27 mouse cellular contexts compared by ENCODE assay signal in genomic region chr8:119970169-119970568, GRCm38 (mm10). TPM values are rescaled to one million over a fixed set of nuclear protein-coding genes. Genes with fewer than 3 reads are reported as not detected.
A peak's percentile ranks its signal among the peaks of the same experiment; 100 is the strongest.
DNase-seq lines count a peak whose midpoint lies in the region; ATAC-seq and TF ChIP-seq lines count a peak whose summit lies in the region.
"Had no signal": no experiment of that assay in that cellular context is flagged by ENCODE, and none has a peak within 500 bp of the region (broad histone marks: within the 10 kb centered on the region; RNA-seq: fewer than 3 reads in every experiment).

No protein-coding gene starts in this region.

- no peaks in the 10 kb centered on the region for H3K9me3 ChIP-seq in heart, postnatal 0 days (replicated peaks; ENCODE audit: control insufficient read depth, low read length)
- peaks cover 90% of the 10 kb centered on the region for H3K9me3 ChIP-seq in megakaryocyte, embryonic 14.5 days
- H3K9me3 ChIP-seq: embryonic facial prominence, embryonic 12.5 days; hindbrain, embryonic 15.5 days; intestine, embryonic 15.5 days; liver, embryonic 15.5 days; lung, embryonic 15.5 days; midbrain, embryonic 12.5 days; neural tube, embryonic 15.5 days had no signal

- ATAC-seq in heart, postnatal 0 days (ENCODE audit: insufficient read depth, low read depth): peak; percentile 48; the same call in 1 of the 2 replicates
- ATAC-seq in megakaryocyte, adult 5-6 weeks (ENCODE audit: poor library complexity, severe bottlenecking): no peak
- ATAC-seq: intestine, embryonic 15.5 days had no signal

- H3K36me3 ChIP-seq in heart, postnatal 0 days (replicated peaks; ENCODE audit: control insufficient read depth, insufficient read depth, low read length): no peaks in the 10 kb centered on the region
- no peaks in the 10 kb centered on the region for H3K36me3 ChIP-seq in megakaryocyte, embryonic 14.5 days (replicated peaks; ENCODE audit: low read length)
- H3K36me3 ChIP-seq: embryonic facial prominence, embryonic 12.5 days; forebrain, embryonic 12.5 days; heart, embryonic 12.5 days; hindbrain, embryonic 15.5 days; intestine, embryonic 15.5 days; limb, embryonic 10.5 days; liver, embryonic 15.5 days; lung, embryonic 15.5 days; midbrain, embryonic 12.5 days; neural tube, embryonic 15.5 days had no signal

- peak; percentile 67 for DNase-seq in adrenal gland, postnatal 14 days
- DNase-seq in adrenal gland, adult 2 months: no peak
- no peak for DNase-seq in heart, postnatal 0 days (ENCODE audit: low spot score)
- no peak for DNase-seq in heart, adult 8-10 months (ENCODE audit: low spot score)
- peak; percentile 21 for DNase-seq in left cerebral cortex, postnatal 4 days
- no peak for DNase-seq in thymus, postnatal 10 days (ENCODE audit: low spot score in 2 of 2)
- DNase-seq: cerebellum, adult 18-20 months; cerebellum, postnatal 14 days; kidney, adult 9 months; kidney, postnatal 14 days; liver; thymus, adult 18-20 months; thymus, postnatal 4 days had no signal

- no peak for TF ChIP-seq CTCF in heart, postnatal 0 days (IDR thresholded peaks at IDR 0.05; ENCODE audit: low read depth)

- intact Hi-C loops in left cerebral cortex, postnatal 4 days (cut with DNase I): no loop called here

- no peak overlapping the region for H3K4me2 ChIP-seq in heart, postnatal 0 days (ENCODE audit: low read depth, low read length)
- H3K4me2 ChIP-seq: embryonic facial prominence, embryonic 12.5 days; forebrain, embryonic 12.5 days; heart, embryonic 12.5 days; hindbrain, embryonic 15.5 days; intestine, embryonic 15.5 days; liver, embryonic 15.5 days; lung, embryonic 15.5 days; midbrain, embryonic 12.5 days; neural tube, embryonic 15.5 days had no signal

- H3K4me1 ChIP-seq in heart, postnatal 0 days (ENCODE audit: control insufficient read depth, insufficient read depth): no peaks in the 10 kb centered on the region
- peaks cover 6% of the 10 kb centered on the region for H3K4me1 ChIP-seq in megakaryocyte, embryonic 14.5 days
- H3K4me1 ChIP-seq: embryonic facial prominence, embryonic 12.5 days; forebrain, embryonic 12.5 days; hindbrain, embryonic 15.5 days; intestine, embryonic 15.5 days; liver, embryonic 15.5 days; lung, embryonic 15.5 days; midbrain, embryonic 12.5 days; neural tube, embryonic 15.5 days had no signal

- no peaks in the 10 kb centered on the region for H3K27me3 ChIP-seq in heart, postnatal 0 days (ENCODE audit: control insufficient read depth, insufficient read depth, low read length)
- peaks cover 79% of the 10 kb centered on the region for H3K27me3 ChIP-seq in megakaryocyte, embryonic 14.5 days (replicated peaks)
- H3K27me3 ChIP-seq: embryonic facial prominence, embryonic 12.5 days; forebrain, embryonic 12.5 days; heart, embryonic 12.5 days; hindbrain, embryonic 15.5 days; intestine, embryonic 15.5 days; liver, embryonic 15.5 days; lung, embryonic 15.5 days; midbrain, embryonic 12.5 days; neural tube, embryonic 15.5 days had no signal

- 60% methylated on average over 9 of the region's 9 CpGs for WGBS in heart, postnatal 0 days

- H3K4me3 ChIP-seq in heart, postnatal 0 days (ENCODE audit: low read depth, low read length): no peak overlapping the region
- H3K4me3 ChIP-seq in megakaryocyte, embryonic 14.5 days (replicated peaks): peak overlapping the region; percentile 40
- H3K4me3 ChIP-seq: embryonic facial prominence, embryonic 12.5 days; forebrain, embryonic 12.5 days; heart, embryonic 12.5 days; hindbrain, embryonic 15.5 days; intestine, embryonic 15.5 days; limb, embryonic 10.5 days; liver, embryonic 15.5 days; lung, embryonic 15.5 days; midbrain, embryonic 12.5 days; neural tube, embryonic 15.5 days had no signal

- no peak overlapping the region for H3K9ac ChIP-seq in heart, postnatal 0 days (replicated peaks; ENCODE audit: low read depth, low read length)
- H3K9ac ChIP-seq: embryonic facial prominence, embryonic 12.5 days; forebrain, embryonic 12.5 days; heart, embryonic 12.5 days; hindbrain, embryonic 15.5 days; intestine, embryonic 15.5 days; liver, embryonic 15.5 days; lung, embryonic 15.5 days; midbrain, embryonic 12.5 days; neural tube, embryonic 15.5 days had no signal

- no peak overlapping the region for H3K27ac ChIP-seq in heart, postnatal 0 days (ENCODE audit: low read depth)
- H3K27ac ChIP-seq: embryonic facial prominence, embryonic 12.5 days; forebrain, embryonic 12.5 days; hindbrain, embryonic 15.5 days; intestine, embryonic 15.5 days; limb, embryonic 10.5 days; liver, embryonic 15.5 days; lung, embryonic 15.5 days; macrophage; midbrain, embryonic 12.5 days; neural tube, embryonic 15.5 days had no signal

- no peak for TF ChIP-seq EP300 in heart, postnatal 0 days (IDR thresholded peaks at IDR 0.05; ENCODE audit: low read depth)

RNA-seq across cellular contexts. Expression of gene Crispld2, which starts 22.1 kb away (rescaled TPM):
- 6.9 and 8.3 TPM in 2 replicates for total RNA-seq in adrenal gland, postnatal 14 days (2021)
- total RNA-seq in adrenal gland, adult 2 months (2021): 10 to 100 TPM; 15.5 to 19.5 TPM
- polyA plus RNA-seq in adrenal gland, adult 2 months (2012; rRNA removed): 17.6 and 20.4 TPM in 2 replicates
- 5.4 and 15.5 TPM in 2 replicates for total RNA-seq in heart, postnatal 0 days (2014; rRNA removed; ENCODE audit: low replicate concordance)
- 2.5 and 2.6 TPM in 2 replicates for polyA plus RNA-seq in heart, postnatal 0 days (2015; fragmentation: Nextera tagmentation; extraction: Ambion mirVana)
- total RNA-seq in heart, adult 8-10 months (2022): 10 to 100 TPM; 20.9 to 28.7 (median 27.4) TPM
- 0.83 TPM in 1 of 2 replicates, not detected in the other for polyA plus RNA-seq in megakaryocyte, embryonic 14.5 days (2012; ENCODE audit: insufficient read depth, low replicate concordance)
- total RNA-seq in megakaryocyte, adult 5-6 weeks (2015): 6.4 and 8.8 TPM in 2 replicates
- total RNA-seq in megakaryocyte, adult 5-6 weeks (2017): 7.8 and 10.5 TPM in 2 replicates
- 1 to 10 TPM; 1.7 to 1.8 TPM for total RNA-seq in left cerebral cortex, postnatal 4 days (2021)

RNA-seq across cellular contexts. Expression of gene Gm20388, which starts 59.5 kb away (rescaled TPM):
- total RNA-seq in adrenal gland, postnatal 14 days (2021): 4.6 and 17.6 TPM in 2 replicates
- 1 to 10 TPM; 5.9 to 9.9 TPM for total RNA-seq in adrenal gland, adult 2 months (2021)
- 43.6 and 50.1 TPM in 2 replicates for polyA plus RNA-seq in adrenal gland, adult 2 months (2012; rRNA removed)
- 17.3 and 29.1 TPM in 2 replicates for total RNA-seq in heart, postnatal 0 days (2014; rRNA removed; ENCODE audit: low replicate concordance)
- not detected in 2 replicates for polyA plus RNA-seq in heart, postnatal 0 days (2015; fragmentation: Nextera tagmentation; extraction: Ambion mirVana)
- total RNA-seq in heart, adult 8-10 months (2022): 1 to 10 TPM in 2 of 4 experiments, not detected in 2; 4.2 to 6.7 TPM
- 111 and 175 TPM in 2 replicates for polyA plus RNA-seq in megakaryocyte, embryonic 14.5 days (2012; ENCODE audit: insufficient read depth, low replicate concordance)
- total RNA-seq in megakaryocyte, adult 5-6 weeks (2015): 7.6 and 12.8 TPM in 2 replicates
- total RNA-seq in megakaryocyte, adult 5-6 weeks (2017): 10.6 and 15.5 TPM in 2 replicates
- total RNA-seq in left cerebral cortex, postnatal 4 days (2021): 10 to 100 TPM in 1 of 2 experiments, 1 to 10 TPM in 1; 6.5 to 12.8 TPM
- total RNA-seq: layer of hippocampus, postnatal 14 days had no signal
- polyA plus RNA-seq: embryonic facial prominence, embryonic 12.5 days; forebrain, embryonic 12.5 days; heart, embryonic 12.5 days; intestine, embryonic 15.5 days; liver, embryonic 15.5 days; midbrain, embryonic 12.5 days; neural tube, embryonic 15.5 days had no signal

Comparison
In these comparisons a context has a peak if more than half of its experiments do, and no peak if none do; other contexts are left out.
1. DNase-seq: peak in adrenal gland, postnatal 14 days (single experiment) and left cerebral cortex, postnatal 4 days (single experiment); none in adrenal gland, adult 2 months (single experiment), heart, postnatal 0 days (single experiment), heart, adult 8-10 months (single experiment) and thymus, postnatal 10 days (0 of 2).